Mouse (Mus musculus) forebrain, embryonic 10.5 days (tissue): ENCODE measurements around the gene Ppm1m. TPM values are rescaled to one million over a fixed set of nuclear protein-coding genes. Genes with fewer than 3 reads are reported as not detected.

ENCODE experiments used
- DNase-seq: peaks from one replicate; pipeline ENCODE4 v3.0.0-alpha.2; 2017; ENCODE audit warnings: low spot score; ENCODE audit errors: extremely low spot score
- H3K27ac ChIP-seq: fragments of 300-500 bp; sonication (generic); 2 replicates; pipeline ENCODE4 v1.5.1; 2016; ENCODE audit warnings: mild to moderate bottlenecking
- H3K27me3 ChIP-seq: fragments of 300-500 bp; sonication (generic); 2 replicates; pipeline ENCODE4 v1.6.1; 2016; ENCODE audit warnings: mild to moderate bottlenecking; ENCODE audit not compliant: poor library complexity, severe bottlenecking
- H3K36me3 ChIP-seq: fragments of 300-500 bp; sonication (generic); replicated peaks from 2 replicates; pipeline ENCODE4 v1.6.1; 2016; ENCODE audit warnings: mild to moderate bottlenecking, moderate library complexity
- H3K4me1 ChIP-seq: fragments of 300-500 bp; sonication (generic); 2 replicates; pipeline ENCODE4 v1.6.1; 2016
- H3K4me3 ChIP-seq: fragments of 300-500 bp; sonication (generic); 2 replicates; pipeline ENCODE4 v1.5.1; 2016; ENCODE audit warnings: mild to moderate bottlenecking, moderate library complexity
- H3K9me3 ChIP-seq: fragments of 300-500 bp; sonication (generic); 2 replicates; pipeline ENCODE4 v1.6.1; 2016; ENCODE audit warnings: mild to moderate bottlenecking, moderate library complexity
- WGBS: fragments of 180-500 bp; shearing (Covaris S2); methylation state at CpG from one replicate; pipeline ENCODE4 v1.1.7; 2016; 5-methylcytosine and 5-hydroxymethylcytosine counted together
- polyA plus RNA-seq: library from polyadenylated mRNA; unstranded; fragments of >200 nt; fragmentation: Nextera tagmentation; extraction: Ambion mirVana; gene quantifications from 2 replicates; pipeline ENCODE4 v1.2.1, GENCODE M21; 2016

Gene Ppm1m
- polyA plus RNA-seq, 1 experiment from 2014 or later: 42.0 TPM

- no peak overlapping the region for H3K27ac ChIP-seq
- H3K27me3 ChIP-seq: peaks cover 16% of the 10 kb centered on the region
- peaks cover 35% of the 10 kb centered on the region for H3K36me3 ChIP-seq
- peaks cover 21% of the 10 kb centered on the region for H3K4me1 ChIP-seq
- no peak for DNase-seq
- no peak overlapping the region for H3K4me3 ChIP-seq
- no peaks in the 10 kb centered on the region for H3K9me3 ChIP-seq
- 71% methylated on average over 3 of the region's 3 CpGs for WGBS
Observed at GRCm38 (mm10) chr9:106230734-106231106, 31.2 kb upstream of the Ppm1m start.

GRCm38 (mm10) chr9:106230051-106230733, 30.6 kb upstream of the Ppm1m start:
- Histone ChIP-seq H3K27ac (no peak overlapping the region), H3K9me3 (no peaks in the 10 kb centered on the region), H3K4me1 (peaks cover 23% of the 10 kb centered on the region), H3K4me3 (no peak overlapping the region), H3K36me3 (peaks cover 30% of the 10 kb centered on the region), H3K27me3 (peaks cover 22% of the 10 kb centered on the region)
- 85% methylated on average over 9 of the region's 9 CpGs for WGBS
- no peak for DNase-seq

GRCm38 (mm10) chr9:106227790-106228429, 28.4 kb upstream of the Ppm1m start:
- Histone ChIP-seq H3K27ac (no peak overlapping the region), H3K27me3 (peaks cover 43% of the 10 kb centered on the region), H3K4me3 (no peak overlapping the region), H3K4me1 (peaks cover 23% of the 10 kb centered on the region), H3K9me3 (no peaks in the 10 kb centered on the region), H3K36me3 (peaks cover 7% of the 10 kb centered on the region)
- 72% methylated on average over 8 of the region's 8 CpGs for WGBS
- DNase-seq: no peak

- 10% methylated on average over 34 of the region's 34 CpGs for WGBS
- peak overlapping the region; percentile 75 for H3K27ac ChIP-seq
Observed at GRCm38 (mm10) chr9:106226151-106226682, 26.7 kb upstream of the Ppm1m start.

GRCm38 (mm10) chr9:106225469-106226150, 26.1 kb upstream of the Ppm1m start:
- peak overlapping the region; percentile 75; the same call in 1 of the 2 replicates for H3K27ac ChIP-seq

More at GRCm38 (mm10) chr9:106226151-106226682, 26.7 kb upstream of the Ppm1m start:
- DNase-seq: peak; percentile 47
- peaks cover 43% of the 10 kb centered on the region for H3K27me3 ChIP-seq
- peaks cover 23% of the 10 kb centered on the region for H3K4me1 ChIP-seq
- no peaks in the 10 kb centered on the region for H3K36me3 ChIP-seq
- no peaks in the 10 kb centered on the region for H3K9me3 ChIP-seq
- H3K4me3 ChIP-seq: peak overlapping the region; percentile 53

GRCm38 (mm10) chr9:106222994-106223393, 23.4 kb upstream of the Ppm1m start:
- no peaks in the 10 kb centered on the region for H3K9me3 ChIP-seq
- H3K27me3 ChIP-seq: peaks cover 43% of the 10 kb centered on the region
- no peak overlapping the region for H3K4me3 ChIP-seq
- 87% methylated on average over 4 of the region's 4 CpGs for WGBS
- H3K4me1 ChIP-seq: peaks cover 18% of the 10 kb centered on the region
- H3K36me3 ChIP-seq: no peaks in the 10 kb centered on the region
- DNase-seq: no peak
- H3K27ac ChIP-seq: no peak overlapping the region

More at GRCm38 (mm10) chr9:106225469-106226150, 26.1 kb upstream of the Ppm1m start:
- peaks cover 20% of the 10 kb centered on the region for H3K4me1 ChIP-seq
- no peaks in the 10 kb centered on the region for H3K36me3 ChIP-seq
- no peak for DNase-seq
- H3K27me3 ChIP-seq: peaks cover 43% of the 10 kb centered on the region
- H3K9me3 ChIP-seq: no peaks in the 10 kb centered on the region
- 71% methylated on average over 24 of the region's 24 CpGs for WGBS
- H3K4me3 ChIP-seq: peak overlapping the region; percentile 53

GRCm38 (mm10) chr9:106222261-106222851, 22.8 kb upstream of the Ppm1m start, which contains the start of gene Tlr9:
Gene Tlr9 (plus strand): TSS chr9:106222598.
- Histone ChIP-seq H3K4me3 (no peak within 1 kb of the TSS), H3K27ac (no peak within 1 kb of the TSS), H3K27me3 (peaks cover 43% of the 10 kb centered on the region), H3K36me3 (no peaks in the 10 kb centered on the region), H3K9me3 (no peaks in the 10 kb centered on the region), H3K4me1 (peaks cover 16% of the 10 kb centered on the region)
- no peak for DNase-seq
- 76% methylated on average over 4 of the region's 4 CpGs for WGBS

- Histone ChIP-seq H3K36me3 (no peaks in the 10 kb centered on the region), H3K9me3 (no peaks in the 10 kb centered on the region), H3K27me3 (peaks cover 30% of the 10 kb centered on the region), H3K4me3 (no peak overlapping the region), H3K4me1 (peaks cover 4% of the 10 kb centered on the region), H3K27ac (no peak overlapping the region)
- DNase-seq: peak; percentile 13
- 75% methylated on average over 8 of the region's 8 CpGs for WGBS
Observed at GRCm38 (mm10) chr9:106220894-106221523, 21.5 kb upstream of the Ppm1m start.

- Histone ChIP-seq H3K4me1 (peaks cover 7% of the 10 kb centered on the region), H3K27ac (no peak overlapping the region), H3K4me3 (no peak overlapping the region), H3K27me3 (no peaks in the 10 kb centered on the region), H3K36me3 (peaks cover 34% of the 10 kb centered on the region), H3K9me3 (no peaks in the 10 kb centered on the region)
- 86% methylated on average over 7 of the region's 7 CpGs for WGBS
- DNase-seq: no peak
Observed at GRCm38 (mm10) chr9:106216971-106217370, 17.4 kb upstream of the Ppm1m start.

GRCm38 (mm10) chr9:106215341-106216125, 16.0 kb upstream of the Ppm1m start:
- Histone ChIP-seq H3K4me3 (no peak overlapping the region), H3K27ac (no peak overlapping the region), H3K4me1 (peaks cover 21% of the 10 kb centered on the region), H3K36me3 (peaks cover 34% of the 10 kb centered on the region), H3K27me3 (no peaks in the 10 kb centered on the region), H3K9me3 (no peaks in the 10 kb centered on the region)
- DNase-seq: no peak
- WGBS: 86% methylated on average over 6 of the region's 6 CpGs

- no peak for DNase-seq
- Histone ChIP-seq H3K4me1 (peaks cover 22% of the 10 kb centered on the region), H3K36me3 (peaks cover 46% of the 10 kb centered on the region), H3K27me3 (no peaks in the 10 kb centered on the region), H3K4me3 (no peak overlapping the region), H3K27ac (no peak overlapping the region), H3K9me3 (no peaks in the 10 kb centered on the region)
- WGBS: 90% methylated on average over 12 of the region's 12 CpGs
Observed at GRCm38 (mm10) chr9:106212594-106212981, 13.0 kb upstream of the Ppm1m start.
